10 mouse cellular contexts compared by ENCODE assay signal in the genomic region with DNA sequence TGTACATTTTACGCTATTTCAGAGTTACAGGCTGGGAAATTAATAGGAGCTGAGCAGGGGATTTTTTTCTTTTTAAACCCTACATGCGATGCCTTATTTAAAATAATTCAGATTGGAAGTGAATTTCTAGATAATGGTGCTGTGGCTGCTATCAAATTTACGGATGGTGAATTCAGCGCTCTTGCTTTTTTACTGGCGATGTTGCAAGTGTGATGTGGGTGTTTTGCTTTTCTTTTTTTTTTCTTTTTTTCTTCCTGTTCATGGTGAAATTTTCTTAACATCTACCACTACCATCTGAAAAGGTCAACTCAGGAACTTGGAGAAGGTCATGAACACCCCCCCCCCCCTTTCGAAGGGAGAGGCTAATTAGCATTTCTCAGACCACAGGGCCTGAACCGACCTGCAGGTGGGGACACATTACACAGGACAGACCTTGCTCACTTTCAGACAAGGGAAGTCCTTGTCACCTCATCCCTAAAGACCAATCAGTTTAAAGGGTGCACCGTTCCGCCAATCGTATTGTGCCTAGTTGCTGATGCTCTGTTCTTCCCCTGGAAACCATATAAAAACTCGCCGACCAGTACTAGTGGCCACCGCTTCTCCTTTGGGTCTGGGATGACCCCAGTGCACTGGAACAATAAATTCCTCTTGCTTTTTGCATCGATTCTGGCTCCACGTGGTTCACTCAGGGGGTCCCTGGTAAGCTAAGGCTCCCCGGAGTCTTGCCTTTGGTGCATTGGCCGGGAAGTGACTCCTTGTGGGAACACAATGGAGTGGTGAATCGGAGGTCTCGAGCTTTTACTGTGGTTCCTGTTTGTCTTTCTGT.
A peak's percentile ranks its signal among the peaks of the same experiment; 100 is the strongest.
DNase-seq lines count a peak whose midpoint lies in the region; ATAC-seq and TF ChIP-seq lines count a peak whose summit lies in the region.
"Had no signal": no experiment of that assay in that cellular context is flagged by ENCODE, and none has a peak within 500 bp of the region (broad histone marks: within the 10 kb centered on the region; RNA-seq: fewer than 3 reads in every experiment).

No protein-coding gene starts in this region.

- peak; percentile 59 for TF ChIP-seq RAD21 in CH12.LX (IDR thresholded peaks at IDR 0.05; ENCODE audit: low read depth, low read length)

- 50% methylated on average over 19 of the region's 19 CpGs for WGBS in embryonic facial prominence, embryonic 14.5 days
- WGBS in midbrain, embryonic 10.5 days, result 34% methylated on average over 19 of the region's 19 CpGs

- dilution Hi-C loops in CH12.LX (cut with MboI; ENCODE audit: extremely low pct_ligation_motif_present, extremely low pct_unique_long_range_greater_than_20kb, low sequenced_read_pairs), result no loop called here

- H3K4me2 ChIP-seq in CH12.LX (ENCODE audit: insufficient read depth, low read depth, poor library complexity, severe bottlenecking), result peak overlapping the region; percentile 72
- H3K4me2 ChIP-seq in embryonic facial prominence, embryonic 14.5 days (ENCODE audit: low read depth, low read length), result peak overlapping the region; percentile 21

- peak overlapping the region; percentile 56 to 85 (median 70) for H3K4me3 ChIP-seq in CH12.LX (replicated peaks in 1 of 3; ENCODE audit: low read depth in 2 of 3, low read length in 2 of 3, poor library complexity in 1 of 3)
- H3K4me3 ChIP-seq in embryonic facial prominence, embryonic 14.5 days (ENCODE audit: low read depth, low read length), result no peak overlapping the region
- H3K4me3 ChIP-seq in midbrain, embryonic 10.5 days, result peak overlapping the region; percentile 39

- H3K9ac ChIP-seq in CH12.LX (ENCODE audit: insufficient read depth, low read depth), result peak overlapping the region; percentile 85
- no peak overlapping the region for H3K9ac ChIP-seq in embryonic facial prominence, embryonic 14.5 days (ENCODE audit: low read depth, low read length)
- H3K9ac ChIP-seq: liver, embryonic 14.5 days had no signal

- in situ Hi-C loops in CH12.LX (cut with MboI; ENCODE audit: low pct_ligation_motif_present, low pct_unique_long_range_greater_than_20kb, low sequenced_read_pairs), result loop anchor here (5.0 kb wide), 1 partner anchor 43 kb away; no protein-coding TSS in a partner anchor

- peak; percentile 97 for TF ChIP-seq POLR2A in CH12.LX (IDR thresholded peaks at IDR 0.05; ENCODE audit: low read depth, low read length)

- no peaks in the 10 kb centered on the region for H3K27me3 ChIP-seq in CH12.LX (replicated peaks)
- H3K27me3 ChIP-seq in embryonic facial prominence, embryonic 14.5 days (replicated peaks; ENCODE audit: control insufficient read depth, insufficient read depth, low read length), result no peaks in the 10 kb centered on the region; the same call in 1 of the 2 replicates
- peaks cover 9% of the 10 kb centered on the region; the same call in 1 of the 2 replicates for H3K27me3 ChIP-seq in midbrain, embryonic 10.5 days (ENCODE audit: low read depth, poor library complexity, severe bottlenecking)

- peaks cover 4 to 11% of the 10 kb centered on the region in 2 experiments for H3K36me3 ChIP-seq in CH12.LX (replicated peaks in 1 of 2; ENCODE audit: control insufficient read depth in 1 of 2, insufficient read depth in 1 of 2, low read length in 1 of 2)
- no peaks in the 10 kb centered on the region for H3K36me3 ChIP-seq in embryonic facial prominence, embryonic 14.5 days (ENCODE audit: control insufficient read depth, insufficient read depth, low read length)
- no peaks in the 10 kb centered on the region for H3K36me3 ChIP-seq in midbrain, embryonic 10.5 days

- peak overlapping the region; percentile 92 for H3K27ac ChIP-seq in CH12.LX (ENCODE audit: insufficient read depth, low read depth)
- H3K27ac ChIP-seq in embryonic facial prominence, embryonic 14.5 days (replicated peaks; ENCODE audit: low read depth, low read length), result no peak overlapping the region
- H3K27ac ChIP-seq in midbrain, embryonic 10.5 days (replicated peaks), result no peak overlapping the region
- H3K27ac ChIP-seq: liver, embryonic 14.5 days had no signal

- intact Hi-C loops in heart, postnatal 14 days (cut with DNase I), result no loop called here

- peaks cover 14% of the 10 kb centered on the region for H3K9me3 ChIP-seq in CH12.LX (replicated peaks; ENCODE audit: low read length)
- 0 out of 2 replicates have a peak, but pooled peaks cover 5% of the 10 kb centered on the region for H3K9me3 ChIP-seq in embryonic facial prominence, embryonic 14.5 days (ENCODE audit: control insufficient read depth, low read length)
- H3K9me3 ChIP-seq in midbrain, embryonic 10.5 days (replicated peaks), result 0 out of 2 replicates have a peak, but pooled peaks cover 6% of the 10 kb centered on the region

- no peak for ATAC-seq in embryonic facial prominence, embryonic 14.5 days (ENCODE audit: low read depth)
- no peak for ATAC-seq in frontal cortex, adult (ENCODE audit: low TSS enrichment)
- ATAC-seq in erythroid progenitor cell, adult 5-6 weeks (replicated peaks; ENCODE audit: low FRiP score, poor library complexity, severe bottlenecking), result no peak

- TF ChIP-seq EP300 in CH12.LX (IDR thresholded peaks at IDR 0.05; ENCODE audit: low read length), result peak; percentile 65

- H3K4me1 ChIP-seq in CH12.LX (ENCODE audit: control insufficient read depth in 1 of 2, insufficient read depth in 2 of 2), result peaks cover 5 to 13% of the 10 kb centered on the region in 2 experiments; a peak in 3 of 4 replicates
- H3K4me1 ChIP-seq in embryonic facial prominence, embryonic 14.5 days (ENCODE audit: control insufficient read depth, insufficient read depth, low read length), result 0 out of 2 replicates have a peak, but pooled peaks cover 5% of the 10 kb centered on the region
- peaks cover 24% of the 10 kb centered on the region for H3K4me1 ChIP-seq in midbrain, embryonic 10.5 days

- peak; percentile 66 for DNase-seq in heart, adult 11 months
- no peak for DNase-seq in heart, postnatal 14 days
- DNase-seq in CH12.LX (ENCODE audit: extremely low read depth), result peak; percentile 98
- no peak for DNase-seq in embryonic facial prominence, embryonic 14.5 days (ENCODE audit: low spot score)
- DNase-seq in midbrain, embryonic 10.5 days (ENCODE audit: low spot score), result peak; percentile 14
- DNase-seq in gastrocnemius, adult 18-20 months (ENCODE audit: low spot score), result no peak
- DNase-seq: right cerebral cortex, postnatal 14 days had no signal

- H3K79me2 ChIP-seq in CH12.LX (replicated peaks; ENCODE audit: control insufficient read depth, extremely low read depth, insufficient read depth, poor library complexity, severe bottlenecking), result peaks cover 31% of the 10 kb centered on the region

- peak in 1 of 2 experiments; percentile 59; a peak in 2 of 4 replicates for TF ChIP-seq CTCF in CH12.LX (conservative IDR thresholded peaks at IDR 0.05 in 1 of 2, IDR thresholded peaks at IDR 0.05 in 1 of 2; ENCODE audit: low read depth in 2 of 2, low read length in 2 of 2)

TF ChIP-seq in CH12.LX, 34 proteins besides CTCF, POLR2A, EP300 and RAD21:
- peak; percentile 83; the same call in 1 of the 2 replicates for TF ChIP-seq SIN3A (IDR thresholded peaks at IDR 0.05; ENCODE audit: low read length)
- peak; percentile 65; the same call in 1 of the 2 replicates for TF ChIP-seq MAX (IDR thresholded peaks at IDR 0.05; ENCODE audit: low read length)
- no peak for TF ChIP-seq KAT2A (IDR thresholded peaks at IDR 0.05; ENCODE audit: insufficient replicate concordance, low read length)
- TF ChIP-seq POLR2AphosphoS2 (IDR thresholded peaks at IDR 0.05; ENCODE audit: low read depth, low read length), result peak; percentile 95
- 0 out of 2 replicates have a peak, but pooled peaks have one; percentile 42 for TF ChIP-seq MAFK (IDR thresholded peaks at IDR 0.05; ENCODE audit: insufficient replicate concordance, low read length)
- TF ChIP-seq NRF1 (IDR thresholded peaks at IDR 0.05; ENCODE audit: low read depth, low read length), result no peak
- peak; percentile 70; the same call in 1 of the 2 replicates for TF ChIP-seq MXI1 (IDR thresholded peaks at IDR 0.05; ENCODE audit: low read depth, low read length)
- TF ChIP-seq TCF12 (IDR thresholded peaks at IDR 0.05; ENCODE audit: low read depth, low read length), result peak; percentile 89
- TF ChIP-seq MYC (IDR thresholded peaks at IDR 0.05; ENCODE audit: low read depth, low read length), result peak; percentile 81
- no peak for TF ChIP-seq UBTF (IDR thresholded peaks at IDR 0.05; ENCODE audit: low read depth, low read length)
- peak; percentile 93 for TF ChIP-seq NELFE (IDR thresholded peaks at IDR 0.05; ENCODE audit: low read depth, low read length)
- peak; percentile 55 for TF ChIP-seq HCFC1 (IDR thresholded peaks at IDR 0.05; ENCODE audit: low read depth, low read length)
- TF ChIP-seq TBP (conservative IDR thresholded peaks at IDR 0.05; ENCODE audit: low read depth, low read length), result peak; percentile 98
- peak; percentile 62 for TF ChIP-seq ETS1 (conservative IDR thresholded peaks at IDR 0.05; ENCODE audit: low read depth, low read length)
- peak; percentile 78 for TF ChIP-seq CHD2 (IDR thresholded peaks at IDR 0.05; ENCODE audit: low read length)
- peak; percentile 61 for TF ChIP-seq SMC3 (IDR thresholded peaks at IDR 0.05; ENCODE audit: low read depth, low read length)
- TF ChIP-seq ELF1 (IDR thresholded peaks at IDR 0.05; ENCODE audit: low read depth, low read length), result peak; percentile 74; the same call in 1 of the 2 replicates
- peak; percentile 98 for TF ChIP-seq ZMIZ1 (IDR thresholded peaks at IDR 0.05; ENCODE audit: low read depth, low read length)
- peak; percentile 86 for TF ChIP-seq IRF4 (IDR thresholded peaks at IDR 0.05; ENCODE audit: low read depth, low read length)
- TF ChIP-seq USF1 (IDR thresholded peaks at IDR 0.05; ENCODE audit: low read depth, low read length), result no peak
- TF ChIP-seq PAX5 (IDR thresholded peaks at IDR 0.05; ENCODE audit: low read length), result no peak
- peak; percentile 51; the same call in 1 of the 2 replicates for TF ChIP-seq BHLHE40 (IDR thresholded peaks at IDR 0.05; ENCODE audit: low read depth, low read length)
- peak; percentile 71; the same call in 1 of the 2 replicates for TF ChIP-seq MEF2A (IDR thresholded peaks at IDR 0.05; ENCODE audit: borderline replicate concordance, low read depth, low read length)
- peak; percentile 76 for TF ChIP-seq ZNF384 (IDR thresholded peaks at IDR 0.05; ENCODE audit: low read depth, low read length)
- TF ChIP-seq MAZ (IDR thresholded peaks at IDR 0.05; ENCODE audit: low read depth, low read length), result peak; percentile 94
- peak; percentile 93; the same call in 1 of the 2 replicates for TF ChIP-seq CHD1 (IDR thresholded peaks at IDR 0.05; ENCODE audit: low read depth, low read length)
- no peak for TF ChIP-seq RCOR1 (conservative IDR thresholded peaks at IDR 0.05; ENCODE audit: low read depth, low read length)

Comparison
In these comparisons a context has a peak if more than half of its experiments do, and no peak if none do; other contexts are left out.
1. DNase-seq: peak in heart, adult 11 months (single experiment), CH12.LX (single experiment) and midbrain, embryonic 10.5 days (single experiment); none in heart, postnatal 14 days (0 of 2), embryonic facial prominence, embryonic 14.5 days (single experiment) and gastrocnemius, adult 18-20 months (single experiment).